13 mouse cellular contexts compared by ENCODE assay signal in the genomic region with DNA sequence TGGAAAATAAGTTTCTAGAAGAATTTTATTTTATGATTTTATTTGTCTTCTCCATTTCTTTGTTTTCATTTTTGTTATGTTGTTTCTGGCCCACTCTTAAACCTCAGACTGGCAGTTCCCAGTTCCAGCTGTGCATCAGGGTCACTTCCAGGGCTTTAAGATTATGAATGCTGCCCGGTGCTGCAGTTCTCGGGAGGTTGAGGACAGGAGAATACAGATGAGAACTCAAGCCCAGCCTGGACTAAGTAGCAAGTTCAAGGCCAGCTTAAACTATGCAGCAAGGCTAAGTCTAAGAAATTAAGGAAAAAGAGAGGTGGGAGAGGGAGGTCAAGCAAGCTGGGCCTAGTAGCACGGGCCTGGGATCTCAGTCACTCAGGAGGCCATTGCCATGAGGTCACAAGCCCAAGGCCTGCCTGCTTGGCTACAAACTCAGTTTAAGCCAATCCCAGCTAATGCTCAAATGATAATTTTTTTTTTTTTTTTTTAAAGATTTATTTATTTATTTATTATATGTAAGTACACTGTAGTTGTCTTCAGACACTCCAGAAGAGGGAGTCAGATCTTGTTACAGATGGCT. TPM values are rescaled to one million over a fixed set of nuclear protein-coding genes. Genes with fewer than 3 reads are reported as not detected.
DNase-seq lines count a peak whose midpoint lies in the region; ATAC-seq and TF ChIP-seq lines count a peak whose summit lies in the region.
"Had no signal": no experiment of that assay in that cellular context is flagged by ENCODE, and none has a peak within 500 bp of the region (broad histone marks: within the 10 kb centered on the region; RNA-seq: fewer than 3 reads in every experiment).

No protein-coding gene starts in this region.

- no peak for DNase-seq in heart, postnatal 14 days
- DNase-seq in liver, postnatal 0 days, result no peak
- no peak for DNase-seq in layer of hippocampus, adult 9-10 months (ENCODE audit: low spot score)
- DNase-seq: cerebellum, postnatal 14 days had no signal

- H3K27ac ChIP-seq in heart, embryonic 13.5 days (replicated peaks), result peak overlapping the region; percentile 86
- peak overlapping the region; percentile 81 for H3K27ac ChIP-seq in bone marrow, adult 2 months (ENCODE audit: control insufficient read depth, insufficient read depth, low read depth, low read length, poor library complexity)
- peak overlapping the region; percentile 92 for H3K27ac ChIP-seq in liver, postnatal 0 days (ENCODE audit: low read depth)
- no peak overlapping the region for H3K27ac ChIP-seq in hindbrain, embryonic 12.5 days
- H3K27ac ChIP-seq: embryonic facial prominence, embryonic 13.5 days; macrophage; stomach, postnatal 0 days had no signal

- TF ChIP-seq EP300 in liver, postnatal 0 days (IDR thresholded peaks at IDR 0.05; ENCODE audit: low read depth), result no peak

- H3K27me3 ChIP-seq in heart, embryonic 13.5 days (replicated peaks), result no peaks in the 10 kb centered on the region
- no peaks in the 10 kb centered on the region for H3K27me3 ChIP-seq in megakaryocyte, embryonic 14.5 days (replicated peaks)
- no peaks in the 10 kb centered on the region for H3K27me3 ChIP-seq in liver, postnatal 0 days (ENCODE audit: insufficient read depth, low read length)
- no peaks in the 10 kb centered on the region for H3K27me3 ChIP-seq in hindbrain, embryonic 12.5 days
- H3K27me3 ChIP-seq: embryonic facial prominence, embryonic 13.5 days had no signal

- H3K36me3 ChIP-seq in heart, embryonic 13.5 days, result peaks cover 42% of the 10 kb centered on the region
- peaks cover 64% of the 10 kb centered on the region for H3K36me3 ChIP-seq in megakaryocyte, embryonic 14.5 days (replicated peaks; ENCODE audit: low read length)
- peaks cover 38% of the 10 kb centered on the region for H3K36me3 ChIP-seq in liver, postnatal 0 days (replicated peaks; ENCODE audit: insufficient read depth, low read length)
- peaks cover 24% of the 10 kb centered on the region for H3K36me3 ChIP-seq in hindbrain, embryonic 12.5 days

- H3K9ac ChIP-seq in heart, embryonic 13.5 days, result peak overlapping the region; percentile 71
- H3K9ac ChIP-seq in liver, postnatal 0 days (replicated peaks), result peak overlapping the region; percentile 39
- H3K9ac ChIP-seq in hindbrain, embryonic 12.5 days, result no peak overlapping the region
- H3K9ac ChIP-seq: embryonic facial prominence, embryonic 13.5 days had no signal

- no peak for TF ChIP-seq POLR2A in bone marrow, adult 2 months (IDR thresholded peaks at IDR 0.05; ENCODE audit: borderline replicate concordance, control insufficient read depth, low read depth, low read length)

- no peaks in the 10 kb centered on the region for H3K9me3 ChIP-seq in heart, embryonic 13.5 days
- no peaks in the 10 kb centered on the region for H3K9me3 ChIP-seq in megakaryocyte, embryonic 14.5 days
- no peaks in the 10 kb centered on the region for H3K9me3 ChIP-seq in liver, postnatal 0 days (ENCODE audit: low read length)
- H3K9me3 ChIP-seq in hindbrain, embryonic 12.5 days (replicated peaks), result no peaks in the 10 kb centered on the region
- H3K9me3 ChIP-seq: embryonic facial prominence, embryonic 13.5 days had no signal

- TF ChIP-seq CTCF in bone marrow, adult 2 months (IDR thresholded peaks at IDR 0.05; ENCODE audit: control insufficient read depth, insufficient read depth, low read length), result no peak
- TF ChIP-seq CTCF in liver, postnatal 0 days (IDR thresholded peaks at IDR 0.05; ENCODE audit: low read depth), result no peak

- peak overlapping the region; percentile 96 for H3K4me2 ChIP-seq in heart, embryonic 13.5 days
- peak overlapping the region; percentile 79 for H3K4me2 ChIP-seq in liver, postnatal 0 days (ENCODE audit: low read depth, low read length)
- H3K4me2 ChIP-seq in hindbrain, embryonic 12.5 days (replicated peaks), result no peak overlapping the region
- H3K4me2 ChIP-seq: embryonic facial prominence, embryonic 13.5 days had no signal

- WGBS in heart, embryonic 13.5 days, result 32% methylated on average over 3 of the region's 3 CpGs
- 59% methylated on average over 3 of the region's 3 CpGs for WGBS in bone marrow, adult 2 months
- 46% methylated on average over 3 of the region's 3 CpGs for WGBS in liver, postnatal 0 days (ENCODE audit: insufficient replicate concordance)
- WGBS in hindbrain, embryonic 12.5 days, result 89% methylated on average over 3 of the region's 3 CpGs

- H3K4me3 ChIP-seq in heart, embryonic 13.5 days, result peak overlapping the region; percentile 30
- peak overlapping the region; percentile 89 for H3K4me3 ChIP-seq in megakaryocyte, embryonic 14.5 days (replicated peaks)
- no peak overlapping the region for H3K4me3 ChIP-seq in bone marrow, adult 2 months (replicated peaks; ENCODE audit: control insufficient read depth, low read depth, low read length)
- 0 out of 2 replicates have a peak overlapping the region, but pooled peaks have one; percentile 8 for H3K4me3 ChIP-seq in liver, postnatal 0 days (ENCODE audit: low read depth, low read length)
- no peak overlapping the region for H3K4me3 ChIP-seq in hindbrain, embryonic 12.5 days
- H3K4me3 ChIP-seq: embryonic facial prominence, embryonic 13.5 days had no signal

- no peak for ATAC-seq in heart, embryonic 13.5 days (ENCODE audit: extremely low read depth, insufficient number of reproducible peaks, low FRiP score, low TSS enrichment)
- no peak for ATAC-seq in megakaryocyte, adult 5-6 weeks (ENCODE audit: poor library complexity, severe bottlenecking)
- peak; percentile 25 for ATAC-seq in liver, postnatal 0 days
- ATAC-seq in hindbrain, embryonic 12.5 days (ENCODE audit: low FRiP score), result no peak
- ATAC-seq: CD4-positive, CD25-positive, alpha-beta regulatory T cell, adult 4 months had no signal

- intact Hi-C loops in heart, postnatal 14 days (cut with DNase I), result no loop called here

- peaks cover 69% of the 10 kb centered on the region for H3K4me1 ChIP-seq in heart, embryonic 13.5 days
- peaks cover 80% of the 10 kb centered on the region for H3K4me1 ChIP-seq in megakaryocyte, embryonic 14.5 days
- peaks cover 17% of the 10 kb centered on the region for H3K4me1 ChIP-seq in bone marrow, adult 2 months (ENCODE audit: control insufficient read depth, insufficient read depth, low read length)
- H3K4me1 ChIP-seq in liver, postnatal 0 days (ENCODE audit: insufficient read depth), result peaks cover 64% of the 10 kb centered on the region
- H3K4me1 ChIP-seq in hindbrain, embryonic 12.5 days, result peaks cover 36% of the 10 kb centered on the region

RNA-seq across cellular contexts. Expression of gene Rnf10, which starts 5.1 kb away (rescaled TPM):
- 111 and 121 TPM in 2 replicates for polyA plus RNA-seq in heart, embryonic 13.5 days (2015; fragmentation: Nextera tagmentation; extraction: Ambion mirVana)
- 100 to 1,000 TPM; 389 to 391 TPM for total RNA-seq in heart, postnatal 14 days (2021)
- polyA plus RNA-seq in megakaryocyte, embryonic 14.5 days (2012; ENCODE audit: insufficient read depth, low replicate concordance), result 127 and 382 TPM in 2 replicates
- total RNA-seq in megakaryocyte, adult 5-6 weeks (2015), result 50.9 and 55.4 TPM in 2 replicates
- total RNA-seq in megakaryocyte, adult 5-6 weeks (2017), result 55.9 and 78.3 TPM in 2 replicates
- polyA plus RNA-seq in bone marrow, adult 2 months (2011; ENCODE audit: insufficient read depth, insufficient read length, low replicate concordance, missing spikeins), result 165 and 203 TPM in 2 replicates
- polyA plus RNA-seq in liver, postnatal 0 days (2015; fragmentation: Nextera tagmentation; extraction: Ambion mirVana), result 75.4 and 78.4 TPM in 2 replicates
- 197 and 202 TPM in 2 replicates for polyA plus RNA-seq in hindbrain, embryonic 12.5 days (2016; fragmentation: Nextera tagmentation; extraction: Ambion mirVana)

RNA-seq across cellular contexts. Expression of gene Coq5, which starts 11.9 kb away (rescaled TPM):
- polyA plus RNA-seq in heart, embryonic 13.5 days (2015; fragmentation: Nextera tagmentation; extraction: Ambion mirVana), result 67.1 and 70.2 TPM in 2 replicates
- total RNA-seq in heart, postnatal 14 days (2021), result 100 to 1,000 TPM; 143 to 157 TPM
- 8.3 and 12.6 TPM in 2 replicates for polyA plus RNA-seq in megakaryocyte, embryonic 14.5 days (2012; ENCODE audit: insufficient read depth, low replicate concordance)
- 8.7 and 10.9 TPM in 2 replicates for total RNA-seq in megakaryocyte, adult 5-6 weeks (2015)
- total RNA-seq in megakaryocyte, adult 5-6 weeks (2017), result 27.3 and 27.8 TPM in 2 replicates
- polyA plus RNA-seq in bone marrow, adult 2 months (2011; ENCODE audit: insufficient read depth, insufficient read length, low replicate concordance, missing spikeins), result 24.4 and 32.9 TPM in 2 replicates
- 19.5 and 19.6 TPM in 2 replicates for polyA plus RNA-seq in liver, postnatal 0 days (2015; fragmentation: Nextera tagmentation; extraction: Ambion mirVana)
- 48.1 and 51.3 TPM in 2 replicates for polyA plus RNA-seq in hindbrain, embryonic 12.5 days (2016; fragmentation: Nextera tagmentation; extraction: Ambion mirVana)

RNA-seq across cellular contexts. Expression of gene Pop5, which starts 31.9 kb away (rescaled TPM):
- polyA plus RNA-seq in heart, embryonic 13.5 days (2015; fragmentation: Nextera tagmentation; extraction: Ambion mirVana), result 63.6 and 73.0 TPM in 2 replicates
- total RNA-seq in heart, postnatal 14 days (2021), result 10 to 100 TPM; 27.6 to 29.8 TPM
- polyA plus RNA-seq in megakaryocyte, embryonic 14.5 days (2012; ENCODE audit: insufficient read depth, low replicate concordance), result 51.5 and 56.1 TPM in 2 replicates
- 61.7 and 74.6 TPM in 2 replicates for total RNA-seq in megakaryocyte, adult 5-6 weeks (2015)
- 30.9 and 81.2 TPM in 2 replicates for total RNA-seq in megakaryocyte, adult 5-6 weeks (2017)
- 67.1 and 96.1 TPM in 2 replicates for polyA plus RNA-seq in bone marrow, adult 2 months (2011; ENCODE audit: insufficient read depth, insufficient read length, low replicate concordance, missing spikeins)
- 58.7 and 61.8 TPM in 2 replicates for polyA plus RNA-seq in liver, postnatal 0 days (2015; fragmentation: Nextera tagmentation; extraction: Ambion mirVana)
- polyA plus RNA-seq in hindbrain, embryonic 12.5 days (2016; fragmentation: Nextera tagmentation; extraction: Ambion mirVana), result 78.6 and 90.5 TPM in 2 replicates

RNA-seq across cellular contexts. Expression of gene Dynll1, which starts 33.2 kb away (rescaled TPM):
- polyA plus RNA-seq in heart, embryonic 13.5 days (2015; fragmentation: Nextera tagmentation; extraction: Ambion mirVana), result 1,196 and 1,415 TPM in 2 replicates
- total RNA-seq in heart, postnatal 14 days (2021), result 100 to 1,000 TPM; 135 to 185 TPM
- polyA plus RNA-seq in megakaryocyte, embryonic 14.5 days (2012; ENCODE audit: insufficient read depth, low replicate concordance), result 552 and 565 TPM in 2 replicates
- total RNA-seq in megakaryocyte, adult 5-6 weeks (2015), result 646 and 659 TPM in 2 replicates
- 318 and 344 TPM in 2 replicates for total RNA-seq in megakaryocyte, adult 5-6 weeks (2017)
- 139 and 177 TPM in 2 replicates for polyA plus RNA-seq in bone marrow, adult 2 months (2011; ENCODE audit: insufficient read depth, insufficient read length, low replicate concordance, missing spikeins)
- 388 and 399 TPM in 2 replicates for polyA plus RNA-seq in liver, postnatal 0 days (2015; fragmentation: Nextera tagmentation; extraction: Ambion mirVana)
- polyA plus RNA-seq in hindbrain, embryonic 12.5 days (2016; fragmentation: Nextera tagmentation; extraction: Ambion mirVana), result 1,295 and 1,383 TPM in 2 replicates

RNA-seq across cellular contexts. Expression of gene Srsf9, which starts 59.4 kb away (rescaled TPM):
- polyA plus RNA-seq in heart, embryonic 13.5 days (2015; fragmentation: Nextera tagmentation; extraction: Ambion mirVana), result 112 and 115 TPM in 2 replicates
- total RNA-seq in heart, postnatal 14 days (2021), result 10 to 100 TPM; 26.3 to 26.9 TPM
- polyA plus RNA-seq in megakaryocyte, embryonic 14.5 days (2012; ENCODE audit: insufficient read depth, low replicate concordance), result 79.3 and 86.6 TPM in 2 replicates
- total RNA-seq in megakaryocyte, adult 5-6 weeks (2015), result 79.1 and 98.4 TPM in 2 replicates
- 126 and 130 TPM in 2 replicates for total RNA-seq in megakaryocyte, adult 5-6 weeks (2017)
- 61.2 and 61.4 TPM in 2 replicates for polyA plus RNA-seq in bone marrow, adult 2 months (2011; ENCODE audit: insufficient read depth, insufficient read length, low replicate concordance, missing spikeins)
- 86.0 and 90.6 TPM in 2 replicates for polyA plus RNA-seq in liver, postnatal 0 days (2015; fragmentation: Nextera tagmentation; extraction: Ambion mirVana)
- 306 and 309 TPM in 2 replicates for polyA plus RNA-seq in hindbrain, embryonic 12.5 days (2016; fragmentation: Nextera tagmentation; extraction: Ambion mirVana)

Comparison
In these comparisons a context has a peak if more than half of its experiments do, and no peak if none do; other contexts are left out.
1. H3K4me3 ChIP-seq: peak in heart, embryonic 13.5 days (single experiment), megakaryocyte, embryonic 14.5 days (single experiment) and liver, postnatal 0 days (single experiment); none in bone marrow, adult 2 months (single experiment) and hindbrain, embryonic 12.5 days (single experiment).